Mouse (Mus musculus) layer of hippocampus, adult 9-10 months (tissue): Measurements from ENCODE around the gene Rpl14.

Source experiments
- DNase-seq: peaks from one replicate; pipeline ENCODE4 v3.0.0; 2022; ENCODE audit warnings: low spot score

Gene Rpl14

DNA sequence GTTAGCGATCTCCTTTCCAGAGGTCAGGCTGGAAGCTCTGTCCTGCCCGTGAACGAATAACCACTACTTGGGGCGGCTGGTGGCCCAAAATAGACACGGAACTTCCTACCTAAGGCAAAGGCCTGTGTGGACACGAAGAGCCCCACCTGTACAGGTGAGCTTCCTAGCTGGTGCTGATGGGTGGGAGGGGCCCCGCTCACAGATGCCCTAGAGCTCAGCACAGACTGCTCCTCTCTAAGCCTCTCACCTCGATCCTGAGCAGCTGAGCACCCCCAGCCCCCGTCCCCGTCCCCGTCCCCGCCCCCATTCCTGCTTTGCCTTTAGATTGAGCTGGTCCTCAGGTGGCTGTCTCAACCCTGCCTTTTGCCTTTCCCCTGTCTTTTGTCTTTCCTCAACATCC, 32.7 kb downstream of the Rpl14 start:
- DNase-seq = no peak

DNA sequence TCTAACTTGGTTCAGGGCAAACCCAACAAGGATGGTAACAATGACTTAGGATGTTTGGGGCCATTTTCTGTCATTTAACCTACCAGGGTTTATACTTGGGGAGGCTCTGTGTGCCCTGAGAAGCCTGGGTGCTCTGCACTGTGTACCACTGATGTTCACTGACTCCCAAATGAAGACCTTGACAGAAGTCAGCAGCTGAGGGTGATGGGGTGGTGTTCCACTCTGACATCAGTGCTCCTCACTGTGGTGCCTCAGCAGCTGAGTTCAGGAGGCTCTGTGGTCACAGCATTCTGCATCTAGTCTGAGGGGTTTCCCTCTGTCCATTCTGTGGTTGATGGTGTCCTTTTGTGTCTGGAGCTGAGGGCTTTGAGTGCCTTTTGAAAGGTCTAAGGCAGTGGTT, 39.8 kb downstream of the Rpl14 start:
- no peak for DNase-seq

DNA sequence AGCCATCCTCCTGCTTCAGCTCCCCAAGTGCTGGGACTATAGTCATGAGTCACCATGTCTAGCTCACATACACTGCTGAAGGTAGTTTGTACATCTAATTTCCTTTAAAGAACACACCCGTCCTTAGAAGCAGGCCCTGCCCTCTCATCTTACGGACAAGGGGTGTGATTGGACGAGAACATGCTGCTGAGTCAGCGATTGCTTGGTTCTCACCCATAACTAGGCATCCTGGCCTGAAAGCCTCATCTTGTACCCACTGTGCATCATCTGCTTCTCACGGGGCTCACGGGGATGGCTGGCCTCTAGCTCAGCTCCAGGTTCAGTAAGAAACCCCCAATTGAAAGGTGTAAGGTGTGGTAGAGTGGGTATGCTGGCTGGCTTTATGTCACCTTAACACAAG, 42.8 kb downstream of the Rpl14 start:
- DNase-seq = no peak

DNA sequence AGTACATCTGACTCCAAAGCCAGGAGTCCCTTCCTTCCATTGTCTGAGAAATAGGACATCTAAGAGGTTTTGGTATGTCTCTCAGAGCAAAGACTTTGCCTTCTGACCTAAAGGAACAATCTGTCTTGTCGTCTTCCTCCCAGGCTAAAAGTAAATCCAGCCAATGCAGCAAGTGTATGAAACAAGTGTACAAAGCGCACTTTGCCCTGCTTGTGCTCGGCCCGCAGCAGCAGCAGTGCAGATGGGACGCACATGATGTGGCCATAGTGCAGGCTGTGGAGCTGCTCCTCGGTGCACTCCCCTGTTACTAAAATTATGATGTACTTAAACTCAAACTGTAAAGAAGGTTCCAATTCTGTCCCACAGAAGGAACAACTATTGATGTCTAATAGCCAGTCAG, 46.9 kb downstream of the Rpl14 start:
- DNase-seq = no peak

GRCm38 (mm10) chr9:120619347-120619708, 48.1 kb downstream of the Rpl14 start:
- DNase-seq = no peak

GRCm38 (mm10) chr9:120619709-120620408, 48.6 kb downstream of the Rpl14 start:
- DNase-seq = no peak

DNA sequence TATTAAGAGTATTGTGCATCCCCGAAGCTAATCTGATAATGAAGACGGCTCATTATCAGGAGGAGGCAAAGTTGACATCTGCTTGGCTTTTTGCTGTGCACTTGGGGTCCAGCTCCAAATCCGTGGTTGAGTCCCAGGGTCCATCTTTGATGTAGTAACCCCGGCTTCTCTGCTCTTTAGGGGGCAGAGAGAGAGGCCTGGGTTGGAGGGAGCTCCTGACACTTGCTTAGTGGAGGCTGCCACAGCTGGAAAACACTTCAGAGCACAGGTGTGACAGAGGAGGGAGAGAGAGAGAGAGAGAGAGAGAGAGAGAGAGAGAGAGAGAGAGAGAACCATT, 49.1 kb downstream of the Rpl14 start:
- no peak for DNase-seq
